Mouse (Mus musculus): ENCODE results near the gene 1110008P14Rik. TPM values are rescaled to one million over a fixed set of nuclear protein-coding genes. Genes with fewer than 3 reads are reported as not detected.

Gene 1110008P14Rik
- polyA plus RNA-seq, 1 experiment from 2014 or later = 34.0 TPM

Other genes starting within 250 kb of the 1110008P14Rik start
- gene Prrc2b, start 230.9 kb downstream of the 1110008P14Rik start, polyA plus RNA-seq (2015; fragmentation: Nextera tagmentation; extraction: Ambion mirVana) = 24.7 and 26.9 TPM in 2 replicates
- 23.0 and 24.1 TPM in 2 replicates for gene Pomt1, start 145.3 kb downstream of the 1110008P14Rik start, polyA plus RNA-seq (2015; fragmentation: Nextera tagmentation; extraction: Ambion mirVana)
- gene Uck1, start 121.8 kb downstream of the 1110008P14Rik start, polyA plus RNA-seq (2015; fragmentation: Nextera tagmentation; extraction: Ambion mirVana) = 60.8 and 63.8 TPM in 2 replicates
- 25.8 and 27.9 TPM in 2 replicates for gene Golga2, start 94.6 kb downstream of the 1110008P14Rik start, polyA plus RNA-seq (2015; fragmentation: Nextera tagmentation; extraction: Ambion mirVana)
- 396 and 415 TPM in 2 replicates for gene Swi5, start 93.9 kb downstream of the 1110008P14Rik start, polyA plus RNA-seq (2015; fragmentation: Nextera tagmentation; extraction: Ambion mirVana)
- gene Ciz1, start 29.6 kb downstream of the 1110008P14Rik start, polyA plus RNA-seq (2015; fragmentation: Nextera tagmentation; extraction: Ambion mirVana) = 46.1 and 50.7 TPM in 2 replicates
- gene Dnm1, start 28.6 kb downstream of the 1110008P14Rik start, polyA plus RNA-seq (2015; fragmentation: Nextera tagmentation; extraction: Ambion mirVana) = 5.7 and 5.9 TPM in 2 replicates
- gene Lcn2, start 6.3 kb upstream of the 1110008P14Rik start, polyA plus RNA-seq (2015; fragmentation: Nextera tagmentation; extraction: Ambion mirVana) = 1.8 and 5.6 TPM in 2 replicates
- 20.6 and 23.9 TPM in 2 replicates for gene Ptges2, start 14.0 kb upstream of the 1110008P14Rik start, polyA plus RNA-seq (2015; fragmentation: Nextera tagmentation; extraction: Ambion mirVana)
- 6.5 and 6.8 TPM in 2 replicates for gene Naif1, start 68.5 kb upstream of the 1110008P14Rik start, polyA plus RNA-seq (2015; fragmentation: Nextera tagmentation; extraction: Ambion mirVana)
- gene Slc25a25, start 69.5 kb upstream of the 1110008P14Rik start, polyA plus RNA-seq (2015; fragmentation: Nextera tagmentation; extraction: Ambion mirVana) = 16.0 and 17.5 TPM in 2 replicates
- gene Fam102a, start 153.4 kb upstream of the 1110008P14Rik start, polyA plus RNA-seq (2015; fragmentation: Nextera tagmentation; extraction: Ambion mirVana) = 11.9 and 12.7 TPM in 2 replicates
- 106 and 109 TPM in 2 replicates for gene Dpm2, start 188.9 kb upstream of the 1110008P14Rik start, polyA plus RNA-seq (2015; fragmentation: Nextera tagmentation; extraction: Ambion mirVana)
- gene Pip5kl1, start 192.9 kb upstream of the 1110008P14Rik start, polyA plus RNA-seq (2015; fragmentation: Nextera tagmentation; extraction: Ambion mirVana) = 0.15 and 0.34 TPM in 2 replicates
- not detected in 2 replicates for gene 9430097D07Rik, start 193.7 kb upstream of the 1110008P14Rik start, polyA plus RNA-seq (2015; fragmentation: Nextera tagmentation; extraction: Ambion mirVana)
- 26.0 and 28.1 TPM in 2 replicates for gene St6galnac4, start 205.2 kb upstream of the 1110008P14Rik start, polyA plus RNA-seq (2015; fragmentation: Nextera tagmentation; extraction: Ambion mirVana)
- gene St6galnac6, start 217.8 kb upstream of the 1110008P14Rik start, polyA plus RNA-seq (2015; fragmentation: Nextera tagmentation; extraction: Ambion mirVana) = 25.4 and 26.3 TPM in 2 replicates
- gene Ak1, start 239.8 kb upstream of the 1110008P14Rik start, polyA plus RNA-seq (2015; fragmentation: Nextera tagmentation; extraction: Ambion mirVana) = 67.2 and 76.7 TPM in 2 replicates

Data from lung, embryonic 16.5 days (tissue).